Comparison of ENCODE assay signal across 8 mouse cellular contexts in the genomic region with DNA sequence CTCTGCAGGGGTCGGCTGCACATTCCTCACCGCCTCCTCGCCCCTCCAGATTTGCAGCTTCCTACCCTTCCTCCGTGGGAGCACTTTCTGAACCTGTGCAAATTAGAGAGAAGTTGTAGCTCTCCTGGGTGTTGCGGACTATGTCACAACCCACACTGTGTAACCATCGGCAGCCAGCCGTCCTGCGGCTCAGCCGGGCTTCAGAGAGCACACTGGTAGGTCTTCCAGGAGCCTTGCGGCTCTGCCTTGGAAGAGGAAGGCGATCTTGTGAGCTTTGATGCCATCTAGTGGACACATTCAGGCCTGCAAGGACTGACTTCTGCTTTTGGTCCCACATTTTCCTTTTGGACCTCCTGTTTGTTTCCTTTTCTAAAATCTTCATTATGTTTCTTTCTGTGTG. TPM values are rescaled to one million over a fixed set of nuclear protein-coding genes. Genes with fewer than 3 reads are reported as not detected.
A peak's percentile ranks its signal among the peaks of the same experiment; 100 is the strongest.
DNase-seq lines count a peak whose midpoint lies in the region; ATAC-seq and TF ChIP-seq lines count a peak whose summit lies in the region.

No protein-coding gene starts in this region.

- no peaks in the 10 kb centered on the region for H3K9me3 ChIP-seq in hindbrain, postnatal 0 days (ENCODE audit: low read length)

- H3K4me2 ChIP-seq in hindbrain, postnatal 0 days (ENCODE audit: low read depth, low read length): peak overlapping the region; percentile 92

- peak overlapping the region; percentile 49 for H3K9ac ChIP-seq in hindbrain, postnatal 0 days (replicated peaks; ENCODE audit: low read length)

- intact Hi-C loops in gastrocnemius, adult 2 months (cut with DNase I): loop anchor here (1.0 to 5.0 kb wide), 2 partner anchors 44 to 332 kb away; no protein-coding TSS in a partner anchor
- intact Hi-C loops in left cerebral cortex, adult 2 months (cut with DNase I): loop anchor here (1.0 to 5.0 kb wide), 3 partner anchors 44 to 587 kb away; no protein-coding TSS in a partner anchor

- peak; percentile 92 for TF ChIP-seq CTCF in gastrocnemius, adult 2 months (IDR thresholded peaks at IDR 0.05)
- TF ChIP-seq CTCF in hindbrain, postnatal 0 days (IDR thresholded peaks at IDR 0.05; ENCODE audit: low read depth): peak; percentile 94
- TF ChIP-seq CTCF in left cerebral cortex, adult 2 months (IDR thresholded peaks at IDR 0.05): peak; percentile 96

- 0% methylated on average over 11 of the region's 11 CpGs for WGBS in hindbrain, postnatal 0 days

- peak; percentile 76 for ATAC-seq in hindbrain, postnatal 0 days
- ATAC-seq in megakaryocyte, adult 5-6 weeks (ENCODE audit: poor library complexity, severe bottlenecking): peak; percentile 58

- peak overlapping the region; percentile 62 for H3K4me3 ChIP-seq in gastrocnemius, adult 2 months
- H3K4me3 ChIP-seq in hindbrain, postnatal 0 days (ENCODE audit: low read length): peak overlapping the region; percentile 43
- H3K4me3 ChIP-seq in left cerebral cortex, adult 2 months: peak overlapping the region; percentile 35

- H3K4me1 ChIP-seq in hindbrain, postnatal 0 days (ENCODE audit: insufficient read depth, low read length): peaks cover 18% of the 10 kb centered on the region; the same call in 1 of the 2 replicates

- no peaks in the 10 kb centered on the region for H3K27me3 ChIP-seq in hindbrain, postnatal 0 days (ENCODE audit: insufficient read depth, low read length)

- H3K36me3 ChIP-seq in hindbrain, postnatal 0 days (ENCODE audit: insufficient read depth, low read length): no peaks in the 10 kb centered on the region

- no peak overlapping the region for H3K27ac ChIP-seq in gastrocnemius, adult 2 months
- peak overlapping the region; percentile 56; the same call in 1 of the 2 replicates for H3K27ac ChIP-seq in hindbrain, postnatal 0 days
- no peak overlapping the region for H3K27ac ChIP-seq in left cerebral cortex, adult 2 months

- peak; percentile 77 for DNase-seq in T-cell, adult 2 months (ENCODE audit: low spot score)
- DNase-seq in cerebellum, postnatal 36 days: peak; percentile 85 to 90
- DNase-seq in gastrocnemius, adult 2 months: peak; percentile 87
- DNase-seq in hindbrain, postnatal 0 days (ENCODE audit: low spot score): peak; percentile 94
- DNase-seq in left cerebral cortex, adult 2 months (ENCODE audit: extremely low spot score in 1 of 2, low spot score in 2 of 2): peak; percentile 80
- peak; percentile 84 for DNase-seq in right cerebral cortex, adult 18-20 months
- peak; percentile 87 for DNase-seq in urinary bladder, postnatal 14 days (ENCODE audit: low spot score)

RNA-seq across cellular contexts. Expression of gene Acbd3, which starts 38.0 kb away (rescaled TPM):
- total RNA-seq in gastrocnemius, adult 2 months (2021): 10 to 100 TPM; 13.8 to 16.0 TPM
- 28.3 and 32.6 TPM in 2 replicates for total RNA-seq in hindbrain, postnatal 0 days (2014; rRNA removed)
- 18.4 and 19.2 TPM in 2 replicates for polyA plus RNA-seq in hindbrain, postnatal 0 days (2015; fragmentation: Nextera tagmentation; extraction: Ambion mirVana)
- 10 to 100 TPM; 35.0 to 35.3 TPM for total RNA-seq in left cerebral cortex, adult 2 months (2021)
- 25.2 and 27.1 TPM in 2 replicates for total RNA-seq in megakaryocyte, adult 5-6 weeks (2015)
- 49.8 and 52.4 TPM in 2 replicates for total RNA-seq in megakaryocyte, adult 5-6 weeks (2017)

RNA-seq across cellular contexts. Expression of gene H3f3a, which starts 49.9 kb away (rescaled TPM):
- 100 to 1,000 TPM; 314 to 379 TPM for total RNA-seq in gastrocnemius, adult 2 months (2021)
- 1,143 and 1,334 TPM in 2 replicates for total RNA-seq in hindbrain, postnatal 0 days (2014; rRNA removed)
- polyA plus RNA-seq in hindbrain, postnatal 0 days (2015; fragmentation: Nextera tagmentation; extraction: Ambion mirVana): 1,977 and 1,992 TPM in 2 replicates
- 100 to 1,000 TPM; 261 to 262 TPM for total RNA-seq in left cerebral cortex, adult 2 months (2021)
- total RNA-seq in megakaryocyte, adult 5-6 weeks (2015): 3,482 and 3,921 TPM in 2 replicates
- total RNA-seq in megakaryocyte, adult 5-6 weeks (2017): 2,689 and 3,338 TPM in 2 replicates
